In the genomic region with DNA sequence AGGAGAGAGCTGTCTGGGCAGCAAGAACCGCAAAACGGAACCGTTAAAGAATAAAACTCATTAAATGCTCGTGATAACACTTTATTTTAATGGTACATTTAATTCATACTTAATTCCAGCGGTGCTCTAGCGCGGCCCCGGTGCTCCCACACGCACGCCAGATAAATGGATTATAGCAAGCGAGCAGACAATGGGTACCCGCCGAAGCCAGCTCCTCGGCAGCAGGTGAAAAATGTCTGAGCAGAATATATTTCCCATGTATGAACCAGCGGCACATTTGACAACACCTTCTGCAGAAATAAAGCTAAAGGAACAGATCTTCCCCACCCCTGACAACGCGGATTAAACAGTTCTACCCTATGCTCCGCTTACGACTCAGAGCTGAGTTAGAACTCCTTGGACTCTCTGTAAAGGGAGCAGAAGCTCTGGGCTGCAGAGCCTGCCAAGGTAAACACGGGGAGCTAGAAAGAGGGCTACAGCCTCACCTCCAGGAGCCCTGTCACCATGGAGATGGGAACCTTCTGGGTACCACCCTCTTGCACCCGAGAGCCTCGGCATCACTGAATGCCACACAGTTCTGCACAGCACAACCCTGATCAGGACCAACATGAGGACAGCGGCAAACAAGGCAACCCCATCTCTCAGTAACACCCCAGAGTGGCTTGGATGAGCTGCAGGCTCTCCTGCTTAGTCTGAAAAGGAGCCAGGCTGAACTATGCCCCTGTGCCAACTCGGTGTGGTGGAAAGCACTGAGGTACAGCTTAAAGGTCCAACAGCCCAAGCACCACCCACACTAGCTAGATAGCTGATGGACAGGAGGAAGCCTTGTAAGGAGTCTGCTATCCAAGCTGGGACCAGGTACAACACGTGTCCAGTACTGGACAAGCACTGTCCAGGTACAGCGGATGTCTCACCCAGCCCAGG, we compare ENCODE assay signal across 17 mouse cellular contexts.
DNase-seq lines count a peak whose midpoint lies in the region; ATAC-seq lines count a peak whose summit lies in the region.
"Had no signal": no experiment of that assay in that cellular context is flagged by ENCODE, and none has a peak within 500 bp of the region (broad histone marks: within the 10 kb centered on the region; RNA-seq: fewer than 3 reads in every experiment).

No protein-coding gene starts in this region.

- H3K9me3 ChIP-seq in forebrain, embryonic 14.5 days (replicated peaks; ENCODE audit: control insufficient read depth, low read length): no peaks in the 10 kb centered on the region
- H3K9me3 ChIP-seq in forebrain, embryonic 12.5 days: no peaks in the 10 kb centered on the region
- H3K9me3 ChIP-seq in midbrain, embryonic 13.5 days: no peaks in the 10 kb centered on the region
- H3K9me3 ChIP-seq: stomach, embryonic 15.5 days had no signal

- no peak for DNase-seq in forebrain, embryonic 14.5 days (ENCODE audit: low spot score)
- DNase-seq in brain, adult 2 months (ENCODE audit: low read depth, low spot score): peak; percentile 71
- peak; percentile 71 for DNase-seq in cerebellum, adult 9-11 months
- no peak for DNase-seq in urinary bladder, postnatal 25 days (ENCODE audit: low spot score)
- DNase-seq in yolk sac, embryonic 10.5 days (ENCODE audit: low spot score): no peak
- no peak for DNase-seq in adrenal gland, adult (ENCODE audit: inconsistent age in 2 of 2, low spot score in 1 of 2)
- DNase-seq: embryo, embryonic 11 days; heart, postnatal 4 days; kidney, adult 8-10 months; liver; lung, adult 2 months had no signal

- no peaks in the 10 kb centered on the region for H3K27me3 ChIP-seq in forebrain, embryonic 14.5 days (replicated peaks; ENCODE audit: control insufficient read depth, insufficient read depth, low read length)
- no peaks in the 10 kb centered on the region; the same call in 1 of the 2 replicates for H3K27me3 ChIP-seq in forebrain, embryonic 12.5 days
- H3K27me3 ChIP-seq in midbrain, embryonic 13.5 days: no peaks in the 10 kb centered on the region
- H3K27me3 ChIP-seq: stomach, embryonic 15.5 days had no signal

- H3K36me3 ChIP-seq in forebrain, embryonic 14.5 days (ENCODE audit: control insufficient read depth, insufficient read depth, low read length): no peaks in the 10 kb centered on the region
- no peaks in the 10 kb centered on the region for H3K36me3 ChIP-seq in forebrain, embryonic 12.5 days (replicated peaks)
- H3K36me3 ChIP-seq in midbrain, embryonic 13.5 days: no peaks in the 10 kb centered on the region
- H3K36me3 ChIP-seq: stomach, embryonic 15.5 days had no signal

- WGBS in forebrain, embryonic 14.5 days: 74% methylated on average over 26 of the region's 26 CpGs
- WGBS in forebrain, embryonic 12.5 days: 78% methylated on average over 26 of the region's 26 CpGs
- 59% methylated on average over 26 of the region's 26 CpGs for WGBS in midbrain, embryonic 13.5 days

- 0 out of 2 replicates have a peak overlapping the region, but pooled peaks have one; percentile 21 for H3K27ac ChIP-seq in forebrain, embryonic 14.5 days (ENCODE audit: low read depth, low read length)
- no peak overlapping the region for H3K27ac ChIP-seq in forebrain, embryonic 12.5 days
- H3K27ac ChIP-seq in midbrain, embryonic 13.5 days: peak overlapping the region; percentile 64
- H3K27ac ChIP-seq: macrophage; stomach, embryonic 15.5 days had no signal

- no peak overlapping the region; the same call in 1 of the 2 replicates for H3K9ac ChIP-seq in forebrain, embryonic 14.5 days (ENCODE audit: low read length)
- no peak overlapping the region for H3K9ac ChIP-seq in forebrain, embryonic 12.5 days
- H3K9ac ChIP-seq in midbrain, embryonic 13.5 days (replicated peaks): peak overlapping the region; percentile 42; the same call in 1 of the 2 replicates
- H3K9ac ChIP-seq: stomach, embryonic 15.5 days had no signal

- H3K4me2 ChIP-seq in forebrain, embryonic 14.5 days (ENCODE audit: low read length): no peak overlapping the region
- H3K4me2 ChIP-seq in forebrain, embryonic 12.5 days: no peak overlapping the region
- H3K4me2 ChIP-seq in midbrain, embryonic 13.5 days (replicated peaks): no peak overlapping the region
- H3K4me2 ChIP-seq: stomach, embryonic 15.5 days had no signal

- no peak for ATAC-seq in forebrain, embryonic 14.5 days
- no peak for ATAC-seq in forebrain, embryonic 12.5 days (ENCODE audit: low FRiP score)
- ATAC-seq in midbrain, embryonic 13.5 days: peak; percentile 37; the same call in 1 of the 2 replicates
- ATAC-seq: Patski had no signal

- no peak overlapping the region for H3K4me3 ChIP-seq in forebrain, embryonic 14.5 days (ENCODE audit: low read depth, low read length)
- H3K4me3 ChIP-seq in forebrain, embryonic 12.5 days (replicated peaks): no peak overlapping the region
- H3K4me3 ChIP-seq in midbrain, embryonic 13.5 days (replicated peaks): no peak overlapping the region
- H3K4me3 ChIP-seq: myocyte; stomach, embryonic 15.5 days had no signal

- H3K4me1 ChIP-seq in forebrain, embryonic 14.5 days (ENCODE audit: control insufficient read depth, insufficient read depth, low read length): peaks cover 20% of the 10 kb centered on the region
- peaks cover 25% of the 10 kb centered on the region; the same call in 1 of the 2 replicates for H3K4me1 ChIP-seq in forebrain, embryonic 12.5 days
- peaks cover 42% of the 10 kb centered on the region for H3K4me1 ChIP-seq in midbrain, embryonic 13.5 days (replicated peaks)
- H3K4me1 ChIP-seq: stomach, embryonic 15.5 days had no signal

Comparison
In these comparisons a context has a peak if more than half of its experiments do, and no peak if none do; other contexts are left out.
1. DNase-seq: peak in brain, adult 2 months (single experiment) and cerebellum, adult 9-11 months (single experiment); none in forebrain, embryonic 14.5 days (single experiment), urinary bladder, postnatal 25 days (single experiment), yolk sac, embryonic 10.5 days (single experiment) and adrenal gland, adult (0 of 2).